Mouse (Mus musculus): ENCODE results near the gene Maff.

GRCm38 (mm10) chr15:79335061-79335655, 11.3 kb upstream of the Maff start:
- TF ChIP-seq POLR2A (IDR thresholded peaks at IDR 0.05; ENCODE audit: borderline replicate concordance, low read depth, low read length) (no peak), CTCF (IDR thresholded peaks at IDR 0.05; ENCODE audit: low read depth, low read length) (no peak)
